Mouse (Mus musculus) ES-CJ7 (cell line): ENCODE measurements around the gene Csnk1g2.

Experiments
- DNase-seq: peaks from one replicate; pipeline ENCODE4 v3.0.0; 2011; ENCODE audit warnings: low read depth, low spot score

Gene Csnk1g2

GRCm38 (mm10) chr10:80665459-80665858 lies 42.8 kb downstream of the Csnk1g2 start:
- no peak for DNase-seq

GRCm38 (mm10) chr10:80665981-80666733 lies 43.5 kb downstream of the Csnk1g2 start:
- DNase-seq = no peak

- DNase-seq = no peak
Measured at GRCm38 (mm10) chr10:80666837-80667412, 44.3 kb downstream of the Csnk1g2 start.

GRCm38 (mm10) chr10:80668614-80669013 lies 46.0 kb downstream of the Csnk1g2 start:
- no peak for DNase-seq

- DNase-seq = no peak
Measured at GRCm38 (mm10) chr10:80669018-80669417, 46.4 kb downstream of the Csnk1g2 start.

- no peak for DNase-seq
Measured at GRCm38 (mm10) chr10:80669737-80670485, 47.3 kb downstream of the Csnk1g2 start.

GRCm38 (mm10) chr10:80670531-80670930 lies 47.9 kb downstream of the Csnk1g2 start:
- DNase-seq = no peak

GRCm38 (mm10) chr10:80671251-80671650 lies 48.6 kb downstream of the Csnk1g2 start:
- DNase-seq = no peak

GRCm38 (mm10) chr10:80671936-80672690 lies 49.5 kb downstream of the Csnk1g2 start:
- no peak for DNase-seq

GRCm38 (mm10) chr10:80673690-80674089 lies 51.1 kb downstream of the Csnk1g2 start:
- DNase-seq = no peak

- DNase-seq = no peak
Measured at GRCm38 (mm10) chr10:80674161-80674711, 51.6 kb downstream of the Csnk1g2 start.

- no peak for DNase-seq
Measured at GRCm38 (mm10) chr10:80674851-80675404, 52.3 kb downstream of the Csnk1g2 start.

GRCm38 (mm10) chr10:80675405-80676197 lies 53.0 kb downstream of the Csnk1g2 start:
- DNase-seq = no peak

GRCm38 (mm10) chr10:80676198-80676928 lies 53.7 kb downstream of the Csnk1g2 start:
- DNase-seq = peak; percentile 100

- no peak for DNase-seq
Measured at GRCm38 (mm10) chr10:80677128-80677875, 54.7 kb downstream of the Csnk1g2 start.

GRCm38 (mm10) chr10:80677942-80678436 lies 55.4 kb downstream of the Csnk1g2 start, which contains the start of gene Mknk2:
Mknk2 (minus strand) TSS chr10:80678112.
- DNase-seq = no peak

GRCm38 (mm10) chr10:80678601-80679377 lies 56.2 kb downstream of the Csnk1g2 start:
- peak; percentile 41 for DNase-seq
